Comparison of ENCODE assay signal across 23 mouse cellular contexts in the genomic region with DNA sequence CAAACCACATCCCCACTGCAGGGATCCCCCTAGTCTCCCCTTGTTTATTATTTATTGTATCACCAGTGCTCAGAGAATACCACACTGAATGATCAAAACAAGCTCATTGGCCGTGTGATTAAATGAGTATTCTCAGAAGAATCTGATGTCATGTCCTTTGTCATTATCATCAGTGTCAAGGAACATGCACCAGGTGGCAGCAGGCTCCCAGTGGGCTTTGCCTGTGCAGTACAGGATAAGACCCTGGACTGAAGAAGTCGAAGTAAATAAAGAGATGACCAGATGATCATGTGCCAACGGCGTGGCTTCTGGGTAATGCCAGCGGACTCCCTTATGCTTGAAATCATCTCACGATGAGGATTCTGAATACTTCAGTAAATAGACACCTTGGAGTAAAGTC. TPM values are rescaled to one million over a fixed set of nuclear protein-coding genes. Genes with fewer than 3 reads are reported as not detected.
DNase-seq lines count a peak whose midpoint lies in the region; ATAC-seq and TF ChIP-seq lines count a peak whose summit lies in the region.
"Had no signal": no experiment of that assay in that cellular context is flagged by ENCODE, and none has a peak within 500 bp of the region (broad histone marks: within the 10 kb centered on the region; RNA-seq: fewer than 3 reads in every experiment).

No protein-coding gene starts in this region.

- no peak for ATAC-seq in midbrain, postnatal 0 days (ENCODE audit: low FRiP score)
- ATAC-seq in midbrain, embryonic 15.5 days (replicated peaks): no peak
- ATAC-seq: CD4-positive, CD25-positive, alpha-beta regulatory T cell, adult 4 months; forebrain, embryonic 13.5 days had no signal

- no peaks in the 10 kb centered on the region for H3K36me3 ChIP-seq in midbrain, postnatal 0 days (ENCODE audit: insufficient read depth, low read length)
- H3K36me3 ChIP-seq in midbrain, embryonic 15.5 days (replicated peaks): no peaks in the 10 kb centered on the region
- H3K36me3 ChIP-seq: embryonic facial prominence, embryonic 13.5 days; G1E; heart, embryonic 12.5 days; hindbrain, embryonic 10.5 days; hindbrain, embryonic 15.5 days had no signal

- H3K27ac ChIP-seq in layer of hippocampus, adult 2 months: no peak overlapping the region
- no peak overlapping the region for H3K27ac ChIP-seq in midbrain, postnatal 0 days (ENCODE audit: low read depth, low read length)
- H3K27ac ChIP-seq in midbrain, embryonic 15.5 days: no peak overlapping the region
- H3K27ac ChIP-seq: embryonic facial prominence, embryonic 13.5 days; forebrain, embryonic 13.5 days; gastrocnemius, adult 2 months; hindbrain, embryonic 10.5 days; hindbrain, embryonic 15.5 days had no signal

- DNase-seq in cerebellum, postnatal 10 days: peak; percentile 34 to 35
- no peak for DNase-seq in cerebellum, postnatal 25 days
- DNase-seq in layer of hippocampus, adult 2 months (ENCODE audit: low spot score in 2 of 2): no peak
- no peak for DNase-seq in layer of hippocampus, postnatal 25 days (ENCODE audit: extremely low spot score in 1 of 2, low spot score in 1 of 2)
- peak; percentile 52 for DNase-seq in midbrain, postnatal 0 days (ENCODE audit: low spot score)
- DNase-seq in thymus, postnatal 0 days (ENCODE audit: low spot score): no peak
- DNase-seq: adrenal gland, adult 8-10 months; adrenal gland, postnatal 36 days; B cell, adult 2 months; cerebellum, adult 11 months; cerebellum, adult 8-10 months; cerebellum, postnatal 36 days; gastrocnemius, adult 2 months; gastrocnemius, postnatal 25 days had no signal

- 0 out of 2 replicates have a peak, but pooled peaks have one; percentile 12 for TF ChIP-seq CTCF in layer of hippocampus, adult 2 months (conservative IDR thresholded peaks at IDR 0.05)
- TF ChIP-seq CTCF in midbrain, postnatal 0 days (IDR thresholded peaks at IDR 0.05): peak; percentile 75

- no peak overlapping the region for H3K9ac ChIP-seq in midbrain, postnatal 0 days (replicated peaks; ENCODE audit: low read length, poor library complexity, severe bottlenecking)
- H3K9ac ChIP-seq in midbrain, embryonic 15.5 days: no peak overlapping the region
- H3K9ac ChIP-seq: embryonic facial prominence, embryonic 13.5 days; forebrain, embryonic 13.5 days; heart, embryonic 12.5 days; hindbrain, embryonic 15.5 days had no signal

- no peaks in the 10 kb centered on the region for H3K27me3 ChIP-seq in midbrain, postnatal 0 days (ENCODE audit: insufficient read depth, low read length)
- no peaks in the 10 kb centered on the region for H3K27me3 ChIP-seq in midbrain, embryonic 15.5 days (replicated peaks)
- H3K27me3 ChIP-seq: embryonic facial prominence, embryonic 13.5 days; forebrain, embryonic 13.5 days; heart, embryonic 12.5 days; hindbrain, embryonic 15.5 days had no signal

- H3K4me1 ChIP-seq in midbrain, postnatal 0 days (ENCODE audit: insufficient read depth, low read length): no peaks in the 10 kb centered on the region
- no peaks in the 10 kb centered on the region for H3K4me1 ChIP-seq in midbrain, embryonic 15.5 days
- H3K4me1 ChIP-seq: embryonic facial prominence, embryonic 13.5 days; forebrain, embryonic 13.5 days; heart, embryonic 12.5 days; hindbrain, embryonic 10.5 days; hindbrain, embryonic 15.5 days had no signal

- no peak overlapping the region for H3K4me3 ChIP-seq in layer of hippocampus, adult 2 months
- no peak overlapping the region for H3K4me3 ChIP-seq in midbrain, postnatal 0 days (ENCODE audit: low read depth, low read length)
- no peak overlapping the region for H3K4me3 ChIP-seq in midbrain, embryonic 15.5 days
- H3K4me3 ChIP-seq: embryonic facial prominence, embryonic 13.5 days; forebrain, embryonic 13.5 days; gastrocnemius, adult 2 months; heart, embryonic 12.5 days; hindbrain, embryonic 10.5 days; hindbrain, embryonic 15.5 days had no signal

- H3K9me3 ChIP-seq in midbrain, postnatal 0 days (ENCODE audit: low read length): no peaks in the 10 kb centered on the region
- no peaks in the 10 kb centered on the region for H3K9me3 ChIP-seq in midbrain, embryonic 15.5 days
- H3K9me3 ChIP-seq: embryonic facial prominence, embryonic 13.5 days; forebrain, embryonic 13.5 days; G1E; hindbrain, embryonic 10.5 days; hindbrain, embryonic 15.5 days had no signal

- WGBS in midbrain, postnatal 0 days: 59% methylated on average over 6 of the region's 6 CpGs
- WGBS in midbrain, embryonic 15.5 days: 59% methylated on average over 6 of the region's 6 CpGs

- H3K4me2 ChIP-seq in midbrain, postnatal 0 days (ENCODE audit: low read depth, low read length, poor library complexity, severe bottlenecking): no peak overlapping the region
- no peak overlapping the region for H3K4me2 ChIP-seq in midbrain, embryonic 15.5 days
- H3K4me2 ChIP-seq: embryonic facial prominence, embryonic 13.5 days; forebrain, embryonic 13.5 days; heart, embryonic 12.5 days; hindbrain, embryonic 15.5 days had no signal

RNA-seq across cellular contexts. Expression of a gene that starts 33.5 kb away (rescaled TPM):
- total RNA-seq in layer of hippocampus, adult 2 months (2021): not detected
- total RNA-seq in layer of hippocampus, postnatal 25 days (2021): not detected
- total RNA-seq in midbrain, postnatal 0 days (2014; rRNA removed): not detected in 2 replicates
- 0.36 and 0.99 TPM in 2 replicates for polyA plus RNA-seq in midbrain, postnatal 0 days (2015; fragmentation: Nextera tagmentation; extraction: Ambion mirVana)
- polyA plus RNA-seq in midbrain, embryonic 15.5 days (2015; fragmentation: Nextera tagmentation; extraction: Ambion mirVana): 1.0 and 1.4 TPM in 2 replicates
- polyA plus RNA-seq in thymus, postnatal 0 days (2015; fragmentation: Nextera tagmentation; extraction: Ambion mirVana): 0.23 and 0.53 TPM in 2 replicates
- total RNA-seq: gastrocnemius, adult 2 months; gastrocnemius, postnatal 25 days; heart, postnatal 25 days had no signal
- polyA plus RNA-seq: G1E had no signal

RNA-seq across cellular contexts. Expression of a gene that starts 37.1 kb away (rescaled TPM):
- total RNA-seq in layer of hippocampus, adult 2 months (2021): 10 to 100 TPM; 42.8 to 45.2 TPM
- total RNA-seq in layer of hippocampus, postnatal 25 days (2021): 10 to 100 TPM; 35.5 to 40.0 TPM
- 55.5 and 75.0 TPM in 2 replicates for total RNA-seq in midbrain, postnatal 0 days (2014; rRNA removed)
- polyA plus RNA-seq in midbrain, postnatal 0 days (2015; fragmentation: Nextera tagmentation; extraction: Ambion mirVana): 65.4 and 74.9 TPM in 2 replicates
- 70.0 and 72.1 TPM in 2 replicates for polyA plus RNA-seq in midbrain, embryonic 15.5 days (2015; fragmentation: Nextera tagmentation; extraction: Ambion mirVana)
- polyA plus RNA-seq in thymus, postnatal 0 days (2015; fragmentation: Nextera tagmentation; extraction: Ambion mirVana): 12.8 and 16.8 TPM in 2 replicates

RNA-seq across cellular contexts. Expression of a gene that starts 37.2 kb away (rescaled TPM):
- total RNA-seq in layer of hippocampus, adult 2 months (2021): 10 to 100 TPM; 76.7 to 78.4 TPM
- 10 to 100 TPM; 77.2 to 82.6 TPM for total RNA-seq in layer of hippocampus, postnatal 25 days (2021)
- total RNA-seq in midbrain, postnatal 0 days (2014; rRNA removed): 88.6 and 106 TPM in 2 replicates
- polyA plus RNA-seq in midbrain, postnatal 0 days (2015; fragmentation: Nextera tagmentation; extraction: Ambion mirVana): 160 and 163 TPM in 2 replicates
- polyA plus RNA-seq in midbrain, embryonic 15.5 days (2015; fragmentation: Nextera tagmentation; extraction: Ambion mirVana): 157 TPM in 2 replicates
- polyA plus RNA-seq in thymus, postnatal 0 days (2015; fragmentation: Nextera tagmentation; extraction: Ambion mirVana): 169 and 186 TPM in 2 replicates

RNA-seq across cellular contexts. Expression of a gene that starts 56.2 kb away (rescaled TPM):
- 1 to 10 TPM; 6.9 TPM for total RNA-seq in layer of hippocampus, adult 2 months (2021)
- total RNA-seq in layer of hippocampus, postnatal 25 days (2021): 1 to 10 TPM; 5.0 to 6.9 TPM
- 3.4 and 5.2 TPM in 2 replicates for total RNA-seq in midbrain, postnatal 0 days (2014; rRNA removed)
- polyA plus RNA-seq in midbrain, postnatal 0 days (2015; fragmentation: Nextera tagmentation; extraction: Ambion mirVana): 3.8 and 4.7 TPM in 2 replicates
- 8.7 and 8.9 TPM in 2 replicates for polyA plus RNA-seq in midbrain, embryonic 15.5 days (2015; fragmentation: Nextera tagmentation; extraction: Ambion mirVana)
- 4.6 and 5.4 TPM in 2 replicates for polyA plus RNA-seq in thymus, postnatal 0 days (2015; fragmentation: Nextera tagmentation; extraction: Ambion mirVana)

Comparison
In these comparisons a context has a peak if more than half of its experiments do, and no peak if none do; other contexts are left out.
1. DNase-seq: peak in cerebellum, postnatal 10 days (2 of 2) and midbrain, postnatal 0 days (single experiment); none in cerebellum, postnatal 25 days (0 of 2), layer of hippocampus, adult 2 months (0 of 2), layer of hippocampus, postnatal 25 days (0 of 2) and thymus, postnatal 0 days (single experiment).